Mouse (Mus musculus) adrenal gland, postnatal 25 days (tissue): ENCODE measurements around the gene Atg9a. TPM values are rescaled to one million over a fixed set of nuclear protein-coding genes. Genes with fewer than 3 reads are reported as not detected.

Experiments used
- microRNA-seq, 2 experiments: library from miRNA; unstranded; fragments of <30 nt; microRNA quantifications; one replicate each; pipeline ENCODE4 v1.2.0; 2021
- total RNA-seq: library from RNA; stranded (reverse); gene quantifications from 2 replicates; pipeline ENCODE4 v1.2.3, GENCODE M21; 2021

The Atg9a gene
- total RNA-seq, 1 experiment from 2014 or later = 50.6 TPM

Small RNAs within 50 kb of the gene (microRNA-seq; reads per million reads assigned to microRNA genes)
- gene Gm27943 = 0 reads per million in 2 experiments

Other genes starting within 250 kb of the Atg9a start
- gene Ihh, start 240.5 kb downstream of the Atg9a start, total RNA-seq = 0.24 TPM in 1 of 2 replicates, not detected in the other
- 6.1 and 7.2 TPM in 2 replicates for gene Nhej1, start 67.0 kb downstream of the Atg9a start, total RNA-seq
- gene Slc23a3, start 58.3 kb downstream of the Atg9a start, total RNA-seq = 0.58 and 1.0 TPM in 2 replicates
- gene Cnppd1, start 49.5 kb downstream of the Atg9a start, total RNA-seq = 41.2 and 48.9 TPM in 2 replicates
- gene Retreg2, start 49.4 kb downstream of the Atg9a start, total RNA-seq = 88.4 and 95.4 TPM in 2 replicates
- gene Zfand2b, start 23.6 kb downstream of the Atg9a start, total RNA-seq = 36.0 and 39.8 TPM in 2 replicates
- gene Abcb6, start 11.8 kb downstream of the Atg9a start, total RNA-seq = 29.9 and 33.1 TPM in 2 replicates
- gene Ankzf1, start within 50 bp of the Atg9a start, total RNA-seq = 23.5 and 26.4 TPM in 2 replicates
- 24.2 and 28.7 TPM in 2 replicates for gene Glb1l, start 18.6 kb upstream of the Atg9a start, total RNA-seq
- gene Stk16, start 18.6 kb upstream of the Atg9a start, total RNA-seq = 105 and 133 TPM in 2 replicates
- 16.3 and 35.1 TPM in 2 replicates for gene Tuba4a, start 27.7 kb upstream of the Atg9a start, total RNA-seq
- not detected in 2 replicates for gene A630095N17Rik, start 39.9 kb upstream of the Atg9a start, total RNA-seq
- gene Dnajb2, start 44.2 kb upstream of the Atg9a start, total RNA-seq = 67.3 and 85.6 TPM in 2 replicates
- gene Ptprn, start 72.3 kb upstream of the Atg9a start, total RNA-seq = 41.6 and 54.3 TPM in 2 replicates
- 101 and 123 TPM in 2 replicates for gene Resp18, start 86.2 kb upstream of the Atg9a start, total RNA-seq
- 91.1 and 117 TPM in 2 replicates for gene Dnpep, start 125.8 kb upstream of the Atg9a start, total RNA-seq
- gene Des, start 168.1 kb upstream of the Atg9a start, total RNA-seq = 9.3 and 14.1 TPM in 2 replicates
- gene Speg, start 183.1 kb upstream of the Atg9a start, total RNA-seq = 15.8 and 18.1 TPM in 2 replicates
- 78.5 and 82.3 TPM in 2 replicates for gene Gmppa, start 243.7 kb upstream of the Atg9a start, total RNA-seq